Mouse (Mus musculus): ENCODE data around the gene Insig1. TPM values are rescaled to one million over a fixed set of nuclear protein-coding genes. Genes with fewer than 3 reads are reported as not detected.
A peak's percentile ranks its signal among the peaks of the same experiment; 100 is the strongest.

Gene Insig1
- polyA plus RNA-seq, 1 experiment from 2014 or later, result 137 TPM

DNA sequence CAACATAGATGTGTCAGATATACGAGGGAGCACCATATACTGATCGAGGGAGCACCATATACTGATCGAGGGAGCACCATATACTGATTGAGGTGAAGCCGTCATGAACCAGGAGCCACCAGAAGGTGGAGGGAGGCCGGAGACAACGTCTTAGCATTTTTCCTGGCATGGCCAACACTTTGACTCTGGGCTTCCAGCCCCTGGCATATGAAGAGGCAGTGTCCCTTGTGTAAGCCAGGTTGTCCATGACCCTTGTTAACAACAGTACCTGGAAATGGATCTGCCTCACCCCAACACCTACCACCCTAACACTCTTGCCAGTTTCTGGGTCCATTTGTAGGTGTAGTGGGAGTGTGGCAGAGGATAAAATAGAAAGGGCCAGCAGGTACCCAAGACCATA lies 23.7 kb downstream of the Insig1 start:
- no peaks in the 10 kb centered on the region for H3K9me3 ChIP-seq (ENCODE audit: control insufficient read depth, low read length)
- H3K27me3 ChIP-seq (ENCODE audit: control insufficient read depth, insufficient read depth, low read length), result no peaks in the 10 kb centered on the region
- no peak overlapping the region for H3K9ac ChIP-seq (ENCODE audit: low read length)
- H3K4me3 ChIP-seq (ENCODE audit: low read depth, low read length), result no peak overlapping the region
- H3K27ac ChIP-seq (ENCODE audit: low read depth, low read length), result no peak overlapping the region
- WGBS, result 87% methylated on average over 6 of the region's 6 CpGs
- ATAC-seq (ENCODE audit: low FRiP score) (no peak), DNase-seq (ENCODE audit: low spot score, missing footprints) (no peak)
- H3K4me1 ChIP-seq (ENCODE audit: control insufficient read depth, insufficient read depth, low read length), result no peaks in the 10 kb centered on the region
- H3K4me2 ChIP-seq, result no peak overlapping the region
- H3K36me3 ChIP-seq (ENCODE audit: control insufficient read depth, insufficient read depth, low read length), result no peaks in the 10 kb centered on the region

DNA sequence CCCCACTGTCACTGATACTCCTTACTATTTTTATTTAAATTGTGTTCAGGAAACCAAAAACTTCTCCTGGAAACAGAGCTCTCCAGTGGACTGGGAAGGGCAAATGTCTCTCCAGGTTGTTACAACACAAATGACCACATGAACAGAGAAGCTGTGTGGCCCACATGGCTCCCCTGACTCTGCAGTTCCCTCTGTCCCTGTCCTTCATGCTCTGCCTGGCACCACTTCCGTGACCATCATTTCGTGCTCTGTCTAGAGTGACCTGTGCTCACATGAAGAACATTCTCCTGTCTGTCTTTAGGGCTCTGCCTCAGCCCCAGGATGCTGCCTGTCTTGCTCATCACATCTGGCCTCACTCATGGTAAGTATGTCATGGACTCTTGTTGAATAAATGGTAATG lies 24.5 kb downstream of the Insig1 start:
- H3K4me1 ChIP-seq (ENCODE audit: control insufficient read depth, insufficient read depth, low read length), result no peaks in the 10 kb centered on the region
- no peak overlapping the region for H3K4me3 ChIP-seq (ENCODE audit: low read depth, low read length)
- H3K27me3 ChIP-seq (ENCODE audit: control insufficient read depth, insufficient read depth, low read length), result no peaks in the 10 kb centered on the region
- no peaks in the 10 kb centered on the region for H3K36me3 ChIP-seq (ENCODE audit: control insufficient read depth, insufficient read depth, low read length)
- no peaks in the 10 kb centered on the region for H3K9me3 ChIP-seq (ENCODE audit: control insufficient read depth, low read length)
- ATAC-seq (ENCODE audit: low FRiP score) (no peak), DNase-seq (ENCODE audit: low spot score, missing footprints) (no peak)
- WGBS, result 73% methylated on average over 2 of the region's 2 CpGs
- H3K4me2 ChIP-seq, result no peak overlapping the region
- H3K27ac ChIP-seq (ENCODE audit: low read depth, low read length), result no peak overlapping the region
- no peak overlapping the region for H3K9ac ChIP-seq (ENCODE audit: low read length)

DNA sequence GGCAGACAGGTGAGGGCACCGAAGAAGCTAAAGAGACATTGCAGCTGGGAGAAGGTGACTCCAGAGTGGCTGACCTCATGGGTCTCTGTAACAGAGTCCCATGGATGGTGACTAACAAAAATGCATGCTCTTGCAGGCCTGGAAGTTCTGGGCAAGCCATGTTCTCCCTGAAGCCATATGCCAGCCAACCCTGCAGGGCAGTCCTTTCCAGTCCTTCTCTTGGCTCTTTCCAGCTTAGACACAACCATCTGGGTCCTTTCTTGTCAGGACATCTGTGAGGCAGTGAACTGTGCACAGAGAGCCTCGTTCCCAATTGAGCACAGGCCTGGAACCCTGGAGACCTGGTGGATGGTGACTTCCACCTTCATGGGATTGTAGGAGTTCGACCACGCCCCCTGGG lies 35.8 kb downstream of the Insig1 start:
- ATAC-seq (ENCODE audit: low FRiP score) (no peak), DNase-seq (ENCODE audit: low spot score, missing footprints) (no peak)
- Histone ChIP-seq H3K9me3 (ENCODE audit: control insufficient read depth, low read length) (no peaks in the 10 kb centered on the region), H3K36me3 (ENCODE audit: control insufficient read depth, insufficient read depth, low read length) (no peaks in the 10 kb centered on the region), H3K27ac (ENCODE audit: low read depth, low read length) (no peak overlapping the region), H3K4me3 (ENCODE audit: low read depth, low read length) (no peak overlapping the region), H3K4me2 (no peak overlapping the region), H3K9ac (ENCODE audit: low read length) (no peak overlapping the region), H3K4me1 (ENCODE audit: control insufficient read depth, insufficient read depth, low read length) (no peaks in the 10 kb centered on the region), H3K27me3 (ENCODE audit: control insufficient read depth, insufficient read depth, low read length) (no peaks in the 10 kb centered on the region)
- WGBS, result 71% methylated on average over 4 of the region's 4 CpGs

DNA sequence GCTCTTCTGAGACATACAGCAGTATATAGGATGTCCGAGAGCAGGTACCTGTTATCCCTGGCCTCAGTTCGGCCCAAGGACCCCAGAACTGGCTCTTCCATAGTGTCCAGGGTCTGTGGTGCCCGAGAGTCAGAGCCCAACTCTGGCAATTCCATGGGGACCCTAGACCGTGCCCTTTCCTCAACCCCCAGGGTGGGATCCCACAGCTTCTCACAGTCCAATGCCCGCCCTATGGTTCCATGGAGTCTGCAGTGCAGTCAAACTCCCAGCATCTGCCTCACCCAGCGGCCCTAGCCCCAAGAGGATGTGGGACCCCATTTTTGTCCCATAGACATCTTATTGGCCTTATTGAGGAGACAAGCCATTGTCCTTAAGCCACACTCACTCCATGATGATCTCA lies 36.8 kb downstream of the Insig1 start:
- no peak overlapping the region for H3K9ac ChIP-seq (ENCODE audit: low read length)
- no peaks in the 10 kb centered on the region for H3K4me1 ChIP-seq (ENCODE audit: control insufficient read depth, insufficient read depth, low read length)
- no peak overlapping the region for H3K27ac ChIP-seq (ENCODE audit: low read depth, low read length)
- WGBS, result 80% methylated on average over 6 of the region's 6 CpGs
- no peaks in the 10 kb centered on the region for H3K9me3 ChIP-seq (ENCODE audit: control insufficient read depth, low read length)
- no peak overlapping the region for H3K4me2 ChIP-seq
- DNase-seq (ENCODE audit: low spot score, missing footprints) (peak; percentile 54), ATAC-seq (ENCODE audit: low FRiP score) (no peak)
- H3K4me3 ChIP-seq (ENCODE audit: low read depth, low read length), result no peak overlapping the region
- no peaks in the 10 kb centered on the region for H3K36me3 ChIP-seq (ENCODE audit: control insufficient read depth, insufficient read depth, low read length)
- H3K27me3 ChIP-seq (ENCODE audit: control insufficient read depth, insufficient read depth, low read length), result no peaks in the 10 kb centered on the region

DNA sequence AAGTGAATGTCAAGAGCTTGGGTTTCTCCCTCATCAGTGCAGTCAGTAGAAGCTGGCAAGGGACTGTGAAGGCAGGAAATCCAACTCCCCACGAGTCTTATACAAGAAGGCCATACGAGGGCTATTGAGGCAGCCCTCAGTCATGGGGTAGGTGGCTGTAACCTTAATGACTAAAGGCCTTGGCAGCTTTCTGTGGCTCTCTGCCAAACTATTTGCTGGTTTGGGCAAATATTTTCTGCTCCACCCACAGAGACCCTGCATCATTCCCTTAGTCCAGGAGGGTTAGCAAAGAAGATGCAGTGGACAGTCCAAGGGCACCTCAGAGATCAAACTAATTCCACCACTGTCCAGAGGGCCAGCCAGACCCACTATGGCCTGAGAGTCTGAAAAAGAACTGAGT lies 39.7 kb downstream of the Insig1 start:
- H3K9ac ChIP-seq (ENCODE audit: low read length), result no peak overlapping the region
- H3K9me3 ChIP-seq (ENCODE audit: control insufficient read depth, low read length), result no peaks in the 10 kb centered on the region
- peak; percentile 12 for DNase-seq (ENCODE audit: low spot score, missing footprints)
- H3K36me3 ChIP-seq (ENCODE audit: control insufficient read depth, insufficient read depth, low read length), result no peaks in the 10 kb centered on the region
- WGBS, result 92% methylated on average over 2 of the region's 2 CpGs
- no peak for ATAC-seq (ENCODE audit: low FRiP score)
- no peak overlapping the region for H3K4me2 ChIP-seq
- no peak overlapping the region for H3K4me3 ChIP-seq (ENCODE audit: low read depth, low read length)
- H3K27ac ChIP-seq (ENCODE audit: low read depth, low read length), result no peak overlapping the region
- peaks cover 3% of the 10 kb centered on the region; the same call in 1 of the 2 replicates for H3K27me3 ChIP-seq (ENCODE audit: control insufficient read depth, insufficient read depth, low read length)
- no peaks in the 10 kb centered on the region for H3K4me1 ChIP-seq (ENCODE audit: control insufficient read depth, insufficient read depth, low read length)

DNA sequence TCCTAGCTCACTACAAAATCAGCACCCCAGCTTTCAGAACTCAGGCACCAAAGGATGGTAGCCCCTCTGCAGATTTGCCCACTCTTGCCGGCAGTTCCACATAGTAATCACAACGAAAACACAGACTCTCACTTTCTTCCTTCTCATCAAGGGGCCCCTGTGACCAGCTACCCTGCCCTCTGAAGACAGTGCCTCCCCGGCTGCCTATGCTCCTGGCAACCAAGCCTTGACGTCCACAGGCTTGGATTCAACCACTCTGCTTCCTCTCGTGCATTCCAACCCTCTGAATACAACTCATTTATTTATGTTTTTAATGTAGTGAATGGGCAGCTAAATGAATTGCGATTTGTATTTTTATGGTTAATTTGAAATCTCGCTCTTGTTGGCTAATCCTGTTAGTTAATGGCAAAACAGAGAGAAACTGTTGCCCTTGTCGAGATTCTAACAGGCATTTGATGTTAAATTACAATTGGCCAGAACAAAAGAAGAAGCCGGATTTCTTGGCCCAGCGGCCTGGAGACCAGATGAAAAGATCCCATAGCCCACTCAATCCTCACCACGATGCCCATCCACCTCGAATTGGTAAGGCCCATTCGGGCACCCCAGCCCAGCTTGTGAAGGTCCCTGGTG lies 46.2 kb downstream of the Insig1 start:
- Histone ChIP-seq H3K9me3 (ENCODE audit: control insufficient read depth, low read length) (no peaks in the 10 kb centered on the region), H3K36me3 (ENCODE audit: control insufficient read depth, insufficient read depth, low read length) (no peaks in the 10 kb centered on the region), H3K4me2 (peak overlapping the region; percentile 63), H3K27ac (ENCODE audit: low read depth, low read length) (peak overlapping the region; percentile 49; the same call in 1 of the 2 replicates), H3K27me3 (ENCODE audit: control insufficient read depth, insufficient read depth, low read length) (peaks cover 49% of the 10 kb centered on the region), H3K9ac (ENCODE audit: low read length) (peak overlapping the region; percentile 53), H3K4me1 (ENCODE audit: control insufficient read depth, insufficient read depth, low read length) (peaks cover 2% of the 10 kb centered on the region; the same call in 1 of the 2 replicates), H3K4me3 (ENCODE audit: low read depth, low read length) (peak overlapping the region; percentile 33)
- ATAC-seq (ENCODE audit: low FRiP score) (no peak), DNase-seq (ENCODE audit: low spot score, missing footprints) (peak; percentile 94)
- WGBS, result 2% methylated on average over 13 of the region's 13 CpGs

DNA sequence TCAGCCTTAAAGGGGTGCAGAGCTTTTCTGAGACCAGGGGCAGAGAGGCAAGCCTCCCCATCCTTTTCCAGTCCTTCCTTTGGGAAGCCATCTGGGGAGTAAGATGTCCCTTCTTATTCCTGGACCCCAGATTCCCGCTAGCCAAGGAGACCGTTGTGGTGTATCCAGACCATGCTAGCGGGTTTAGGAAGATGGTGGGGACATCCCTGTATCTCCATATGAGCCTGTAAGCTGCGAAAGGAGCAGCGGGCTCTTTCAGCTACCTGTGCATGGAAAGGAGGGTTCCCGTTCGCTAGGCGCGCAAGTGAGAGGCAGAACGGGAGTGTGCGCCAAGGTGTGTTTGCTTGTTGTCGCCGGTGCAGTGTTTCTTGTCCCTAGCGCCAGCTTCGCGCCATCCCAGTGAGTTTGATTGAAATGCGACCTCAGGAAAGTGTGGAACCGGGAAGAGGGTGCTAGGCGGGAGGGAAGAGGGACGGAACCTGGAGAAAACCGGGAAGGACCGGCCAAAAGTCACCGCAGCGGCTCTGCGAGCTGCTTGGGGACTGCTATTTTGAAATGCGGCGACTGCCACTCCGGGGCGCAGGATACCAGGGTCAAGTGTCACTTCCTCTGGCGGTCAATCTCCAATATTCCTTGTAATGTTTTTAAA lies 46.8 kb downstream of the Insig1 start:
- Histone ChIP-seq H3K9me3 (ENCODE audit: control insufficient read depth, low read length) (no peaks in the 10 kb centered on the region), H3K36me3 (ENCODE audit: control insufficient read depth, insufficient read depth, low read length) (no peaks in the 10 kb centered on the region), H3K27me3 (ENCODE audit: control insufficient read depth, insufficient read depth, low read length) (peaks cover 49% of the 10 kb centered on the region), H3K27ac (ENCODE audit: low read depth, low read length) (peak overlapping the region; percentile 49; the same call in 1 of the 2 replicates), H3K4me2 (peak overlapping the region; percentile 63), H3K9ac (ENCODE audit: low read length) (peak overlapping the region; percentile 53), H3K4me3 (ENCODE audit: low read depth, low read length) (peak overlapping the region; percentile 33), H3K4me1 (ENCODE audit: control insufficient read depth, insufficient read depth, low read length) (peaks cover 2% of the 10 kb centered on the region)
- peak; percentile 96 for DNase-seq (ENCODE audit: low spot score, missing footprints)
- WGBS, result under 1% methylated on average over 30 of the region's 30 CpGs
- peak; percentile 47; the same call in 1 of the 2 replicates for ATAC-seq (ENCODE audit: low FRiP score)

DNA sequence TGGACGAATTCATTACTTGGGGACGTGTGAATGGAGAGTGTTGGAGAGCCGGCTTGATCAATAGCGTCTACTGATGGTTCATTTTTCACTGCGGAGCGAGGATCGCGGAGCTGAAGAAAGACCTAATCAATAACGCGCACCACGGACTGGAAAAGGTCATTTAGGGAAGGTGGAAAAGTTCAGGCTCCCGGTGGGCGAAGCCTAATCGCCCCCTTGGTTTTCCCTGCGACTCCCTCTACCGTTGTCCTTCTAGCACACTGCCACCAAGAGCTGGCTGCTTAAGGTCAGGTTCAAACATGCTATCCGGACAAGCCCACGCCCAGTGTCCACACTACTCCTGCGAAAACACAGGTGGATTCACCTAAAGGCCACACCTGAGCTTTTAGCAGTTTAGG lies 47.4 kb downstream of the Insig1 start:
- Histone ChIP-seq H3K9me3 (ENCODE audit: control insufficient read depth, low read length) (no peaks in the 10 kb centered on the region), H3K4me1 (ENCODE audit: control insufficient read depth, insufficient read depth, low read length) (peaks cover 7% of the 10 kb centered on the region), H3K9ac (ENCODE audit: low read length) (peak overlapping the region; percentile 53), H3K27ac (ENCODE audit: low read depth, low read length) (no peak overlapping the region), H3K4me3 (ENCODE audit: low read depth, low read length) (peak overlapping the region; percentile 33), H3K4me2 (peak overlapping the region; percentile 63), H3K27me3 (ENCODE audit: control insufficient read depth, insufficient read depth, low read length) (peaks cover 53% of the 10 kb centered on the region), H3K36me3 (ENCODE audit: control insufficient read depth, insufficient read depth, low read length) (no peaks in the 10 kb centered on the region)
- ATAC-seq (ENCODE audit: low FRiP score) (peak; percentile 34; the same call in 1 of the 2 replicates), DNase-seq (ENCODE audit: low spot score, missing footprints) (no peak)
- WGBS, result under 1% methylated on average over 19 of the region's 19 CpGs

DNA sequence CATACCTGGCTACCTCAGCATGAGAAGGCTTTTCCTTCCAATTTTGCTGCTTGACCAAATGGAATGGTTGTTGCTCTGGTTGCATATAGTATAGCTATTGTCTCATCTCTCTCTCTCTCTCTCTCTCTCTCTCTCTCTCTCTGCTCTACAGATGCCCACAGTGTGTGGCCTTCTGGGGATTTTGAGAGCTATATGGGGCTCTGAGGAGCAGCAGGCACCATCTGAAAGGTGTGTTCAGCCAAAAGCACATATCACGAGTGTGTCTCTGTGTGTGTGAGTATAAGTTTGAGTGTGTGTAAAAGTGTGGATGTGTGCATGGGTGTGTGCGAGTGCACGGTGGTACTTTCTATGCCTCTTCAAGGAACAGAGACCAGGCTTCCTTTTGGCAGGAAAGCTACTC lies 48.4 kb downstream of the Insig1 start:
- Histone ChIP-seq H3K27ac (ENCODE audit: low read depth, low read length) (no peak overlapping the region), H3K4me2 (peak overlapping the region; percentile 20; the same call in 1 of the 2 replicates), H3K4me1 (ENCODE audit: control insufficient read depth, insufficient read depth, low read length) (peaks cover 16% of the 10 kb centered on the region)

More for the DNA sequence above, 48.4 kb downstream of the Insig1 start:
- H3K27me3 ChIP-seq (ENCODE audit: control insufficient read depth, insufficient read depth, low read length), result peaks cover 60% of the 10 kb centered on the region
- DNase-seq (ENCODE audit: low spot score, missing footprints) (peak; percentile 91), ATAC-seq (ENCODE audit: low FRiP score) (no peak)
- 22% methylated on average over 3 of the region's 3 CpGs for WGBS
- no peak overlapping the region for H3K9ac ChIP-seq (ENCODE audit: low read length)
- no peak overlapping the region for H3K4me3 ChIP-seq (ENCODE audit: low read depth, low read length)
- no peaks in the 10 kb centered on the region for H3K36me3 ChIP-seq (ENCODE audit: control insufficient read depth, insufficient read depth, low read length)
- H3K9me3 ChIP-seq (ENCODE audit: control insufficient read depth, low read length), result no peaks in the 10 kb centered on the region
